Mouse (Mus musculus) MEL (cell line): ENCODE data around the gene Rab11fip3. TPM values are rescaled to one million over a fixed set of nuclear protein-coding genes. Genes with fewer than 3 reads are reported as not detected.

Experiments used
- DNase-seq: peaks from one replicate; pipeline ENCODE4 v3.0.0; 2011; ENCODE audit warnings: low read depth, low spot score
- H3K27ac ChIP-seq: 2 replicates; pipeline ENCODE4 v1.5.1; 2012; ENCODE audit warnings: low read depth, mild to moderate bottlenecking, control low read depth, low read length, moderate library complexity; ENCODE audit not compliant: control insufficient read depth
- H3K27me3 ChIP-seq, 2 experiments: fragments of 150-350 bp in 1 of 2; sonication (generic) in 1 of 2; 2 replicates each; pipeline ENCODE4 v1.6.1; 2012; ENCODE audit warnings: low read length in 2 of 2, mild to moderate bottlenecking in 2 of 2, improper control_type of control experiment in 1 of 2, moderate library complexity in 1 of 2; ENCODE audit not compliant: insufficient read depth in 2 of 2, control insufficient read depth in 1 of 2
- H3K36me3 ChIP-seq, 2 experiments: 2 replicates each; pipeline ENCODE4 v1.6.1; 2012 to 2014; ENCODE audit warnings: low read length in 2 of 2, improper control_type of control experiment in 1 of 2, inconsistent platforms in 1 of 2, mild to moderate bottlenecking in 1 of 2; ENCODE audit not compliant: insufficient read depth in 2 of 2, control insufficient read depth in 1 of 2
- H3K4me1 ChIP-seq, 2 experiments: fragments of 150-350 bp in 1 of 2; sonication (generic) in 1 of 2; 2 replicates each; pipeline ENCODE4 v1.6.1; 2012; ENCODE audit warnings: low read length in 2 of 2, improper control_type of control experiment in 1 of 2, mild to moderate bottlenecking in 1 of 2; ENCODE audit not compliant: insufficient read depth in 2 of 2, control insufficient read depth in 1 of 2
- H3K4me3 ChIP-seq, 2 experiments: fragments of 150-350 bp in 1 of 2; sonication (generic) in 1 of 2; 2 replicates each; pipeline ENCODE4 v1.5.1; 2012; ENCODE audit warnings: low read depth in 2 of 2, low read length in 2 of 2, mild to moderate bottlenecking in 2 of 2, moderate library complexity in 2 of 2, control low read depth in 1 of 2, improper control_type of control experiment in 1 of 2; ENCODE audit not compliant: control insufficient read depth in 1 of 2, insufficient read depth in 1 of 2
- H3K79me2 ChIP-seq: 2 replicates; pipeline ENCODE4 v1.6.1; 2012; ENCODE audit warnings: mild to moderate bottlenecking, low read length, moderate library complexity; ENCODE audit not compliant: control insufficient read depth, poor library complexity, insufficient read depth
- H3K9ac ChIP-seq: 2 replicates; pipeline ENCODE4 v1.6.1; 2012; ENCODE audit warnings: low read depth, mild to moderate bottlenecking, control low read depth, low read length, moderate library complexity; ENCODE audit not compliant: control insufficient read depth, poor library complexity, severe bottlenecking
- H3K9me3 ChIP-seq: fragments of 150-350 bp; sonication (generic); replicated peaks from 2 replicates; pipeline ENCODE4 v1.6.1; 2012; ENCODE audit warnings: mild to moderate bottlenecking, low read length, improper control_type of control experiment, moderate library complexity; ENCODE audit not compliant: insufficient read depth
- CHD1 ChIP-seq: IDR thresholded peaks from 2 replicates; pipeline ENCODE4 v1.6.1; 2012; ENCODE audit warnings: low read depth, mild to moderate bottlenecking, inconsistent platforms, low read length, improper control_type of control experiment
- ELF1 ChIP-seq: IDR thresholded peaks from 2 replicates; pipeline ENCODE4 v1.6.1; 2014; ENCODE audit warnings: low read depth, mild to moderate bottlenecking, inconsistent platforms, low read length, improper control_type of control experiment, moderate library complexity
- EP300 ChIP-seq, 2 experiments: IDR thresholded peaks; 2 replicates each; pipeline ENCODE4 v1.6.1; 2011; ENCODE audit warnings: improper control_type of control experiment in 2 of 2, low read length in 2 of 2, low read depth in 1 of 2, mild to moderate bottlenecking in 1 of 2
- GATA1 ChIP-seq: IDR thresholded peaks from 2 replicates; pipeline ENCODE4 v1.6.1; 2011; ENCODE audit warnings: low read depth, low read length, improper control_type of control experiment
- HCFC1 ChIP-seq: IDR thresholded peaks from 2 replicates; pipeline ENCODE4 v1.6.1; 2012; ENCODE audit warnings: low read depth, mild to moderate bottlenecking, inconsistent platforms, low read length, improper control_type of control experiment, moderate library complexity
- JUND ChIP-seq: IDR thresholded peaks from 2 replicates; pipeline ENCODE4 v1.6.1; 2011; ENCODE audit warnings: low read depth, mild to moderate bottlenecking, improper control_type of control experiment, low read length
- MAFK ChIP-seq: IDR thresholded peaks from 2 replicates; pipeline ENCODE4 v1.6.1; 2011; ENCODE audit warnings: low read depth, mild to moderate bottlenecking, low read length, improper control_type of control experiment, borderline replicate concordance
- MAX ChIP-seq: IDR thresholded peaks from 2 replicates; pipeline ENCODE4 v1.6.1; 2011; ENCODE audit warnings: low read length, improper control_type of control experiment
- MYB ChIP-seq: IDR thresholded peaks from 2 replicates; pipeline ENCODE4 v1.6.1; 2011; ENCODE audit warnings: mild to moderate bottlenecking, low read depth, low read length, improper control_type of control experiment
- MYC ChIP-seq: IDR thresholded peaks from 2 replicates; pipeline ENCODE4 v1.6.1; 2011; ENCODE audit warnings: low read depth, mild to moderate bottlenecking, low read length, improper control_type of control experiment, moderate library complexity
- NELFE ChIP-seq: IDR thresholded peaks from 2 replicates; pipeline ENCODE4 v1.6.1; 2011; ENCODE audit warnings: low read depth, low read length, improper control_type of control experiment
- POLR2AphosphoS5 ChIP-seq: IDR thresholded peaks from 2 replicates; pipeline ENCODE4 v1.6.1; 2012; ENCODE audit warnings: low read depth, borderline replicate concordance, mild to moderate bottlenecking, inconsistent platforms, low read length, moderate library complexity, mixed read lengths
- RAD21 ChIP-seq: IDR thresholded peaks from 2 replicates; pipeline ENCODE4 v1.6.1; 2011; ENCODE audit warnings: mild to moderate bottlenecking, low read depth, low read length, improper control_type of control experiment
- RCOR1 ChIP-seq: IDR thresholded peaks from 2 replicates; pipeline ENCODE4 v1.6.1; 2012; ENCODE audit warnings: low read depth, mild to moderate bottlenecking, inconsistent platforms, low read length, improper control_type of control experiment
- SIN3A ChIP-seq: IDR thresholded peaks from 2 replicates; pipeline ENCODE4 v1.6.1; 2012; ENCODE audit warnings: low read length, improper control_type of control experiment, inconsistent platforms
- SMC3 ChIP-seq: IDR thresholded peaks from 2 replicates; pipeline ENCODE4 v1.6.1; 2011; ENCODE audit warnings: low read depth, low read length, improper control_type of control experiment
- TAL1 ChIP-seq: IDR thresholded peaks from 2 replicates; pipeline ENCODE4 v1.6.1; 2012; ENCODE audit warnings: mild to moderate bottlenecking, inconsistent platforms, low read length, moderate library complexity, mixed read lengths
- TBP ChIP-seq: IDR thresholded peaks from 2 replicates; pipeline ENCODE4 v1.8.0; 2011; ENCODE audit warnings: low read depth, low read length, improper control_type of control experiment
- UBTF ChIP-seq: IDR thresholded peaks from 2 replicates; pipeline ENCODE4 v1.6.1; 2012; ENCODE audit warnings: low read depth, mild to moderate bottlenecking, inconsistent platforms, low read length, improper control_type of control experiment, moderate library complexity, borderline replicate concordance; ENCODE audit not compliant: insufficient read depth
- USF1 ChIP-seq: IDR thresholded peaks from 2 replicates; pipeline ENCODE4 v1.6.1; 2014; ENCODE audit warnings: low read depth, mild to moderate bottlenecking, inconsistent platforms, low read length, improper control_type of control experiment, moderate library complexity
- USF2 ChIP-seq, 2 experiments: IDR thresholded peaks; 2 replicates each; pipeline ENCODE4 v1.6.1; 2011 to 2012; ENCODE audit warnings: improper control_type of control experiment in 2 of 2, low read length in 2 of 2, borderline replicate concordance in 1 of 2, inconsistent platforms in 1 of 2, low read depth in 1 of 2, mild to moderate bottlenecking in 1 of 2; ENCODE audit not compliant: insufficient read depth in 1 of 2
- ZC3H11A ChIP-seq: IDR thresholded peaks from 2 replicates; pipeline ENCODE4 v1.6.1; 2012; ENCODE audit warnings: low read depth, mild to moderate bottlenecking, inconsistent platforms, low read length, improper control_type of control experiment
- ZKSCAN1 ChIP-seq: IDR thresholded peaks from 2 replicates; pipeline ENCODE4 v1.6.1; 2012; ENCODE audit warnings: low read depth, mild to moderate bottlenecking, inconsistent platforms, low read length, improper control_type of control experiment, moderate library complexity
- ZMIZ1 ChIP-seq: IDR thresholded peaks from 2 replicates; pipeline ENCODE4 v1.6.1; 2012; ENCODE audit warnings: low read depth, mild to moderate bottlenecking, inconsistent platforms, low read length, improper control_type of control experiment, moderate library complexity
- polyA plus RNA-seq, 2 experiments: library from polyadenylated mRNA; stranded (reverse) in 1 of 2; unstranded in 1 of 2; fragments of >175 nt in 1 of 2; fragments of >200 nt in 1 of 2; gene quantifications; 2 replicates each; pipeline versions ENCODE4 v1.2.1 to v1.2.4; 2012; ENCODE audit warnings: low replicate concordance in 2 of 2, low read depth in 1 of 2; ENCODE audit not compliant: insufficient read length in 2 of 2, insufficient read depth in 1 of 2, missing spikeins in 1 of 2
- total RNA-seq: library from RNA; depleted of rRNA; stranded (reverse); fragments of 300-350 nt; gene quantifications from 2 replicates; pipeline ENCODE4 v1.2.3, GENCODE M21; 2012

Gene Rab11fip3
- total and polyA plus RNA-seq, 3 experiments, result 3.2 to 18.9 TPM; not detected in 1

- Histone ChIP-seq H3K4me1 (peaks cover 4 to 40% of the 10 kb centered on the region in 2 experiments), H3K36me3 (peaks cover 0 to 29% of the 10 kb centered on the region in 2 experiments; a peak in 2 of 4 replicates), H3K4me3 (no peak overlapping the region), H3K9ac (no peak overlapping the region), H3K9me3 (no peaks in the 10 kb centered on the region), H3K79me2 (no peaks in the 10 kb centered on the region), H3K27me3 (no peaks in the 10 kb centered on the region), H3K27ac (no peak overlapping the region)
- TF ChIP-seq TBP (no peak), ZKSCAN1 (no peak), USF2 (IDR thresholded peaks at IDR 0.05; ENCODE audit: borderline replicate concordance in 1 of 2, insufficient read depth in 1 of 2, low read depth in 1 of 2, low read length in 2 of 2) (no peak), EP300 (IDR thresholded peaks at IDR 0.05; ENCODE audit: low read depth in 1 of 2, low read length in 2 of 2) (no peak), GATA1 (no peak), RCOR1 (no peak), HCFC1 (no peak)
- no peak for DNase-seq
Observed at GRCm38 (mm10) chr17:26008331-26008730, 61.0 kb downstream of the Rab11fip3 start.

GRCm38 (mm10) chr17:26007646-26008045, 61.7 kb downstream of the Rab11fip3 start:
- peaks cover 0 to 29% of the 10 kb centered on the region in 2 experiments; a peak in 2 of 4 replicates for H3K36me3 ChIP-seq
- H3K4me1 ChIP-seq, result peaks cover 4 to 40% of the 10 kb centered on the region in 2 experiments
- H3K4me3 ChIP-seq, result no peak overlapping the region
- no peak overlapping the region for H3K27ac ChIP-seq
- H3K27me3 ChIP-seq, result no peaks in the 10 kb centered on the region
- no peak for DNase-seq
- no peak overlapping the region for H3K9ac ChIP-seq
- TF ChIP-seq MAX, result no peak
- no peak for TF ChIP-seq ELF1
- no peak for TF ChIP-seq USF1
- no peak for TF ChIP-seq SMC3
- TF ChIP-seq JUND, result no peak
- no peak for TF ChIP-seq HCFC1
- TF ChIP-seq MAFK, result no peak
- H3K79me2 ChIP-seq, result no peaks in the 10 kb centered on the region
- H3K9me3 ChIP-seq, result no peaks in the 10 kb centered on the region

GRCm38 (mm10) chr17:26005731-26006450, 63.5 kb downstream of the Rab11fip3 start:
- peak; percentile 95 for DNase-seq
- H3K27ac ChIP-seq, result peak overlapping the region; percentile 91
- H3K9ac ChIP-seq, result peak overlapping the region; percentile 53
- H3K79me2 ChIP-seq, result no peaks in the 10 kb centered on the region
- H3K4me1 ChIP-seq, result peaks cover 4 to 37% of the 10 kb centered on the region in 2 experiments
- peaks cover 0 to 29% of the 10 kb centered on the region in 2 experiments; a peak in 2 of 4 replicates for H3K36me3 ChIP-seq
- no peaks in the 10 kb centered on the region for H3K27me3 ChIP-seq
- no peaks in the 10 kb centered on the region for H3K9me3 ChIP-seq
- H3K4me3 ChIP-seq, result no peak overlapping the region
- TF ChIP-seq TBP, result peak; percentile 55
- no peak for TF ChIP-seq ZC3H11A
- no peak for TF ChIP-seq ZKSCAN1
- TF ChIP-seq POLR2AphosphoS5, result no peak
- TF ChIP-seq HCFC1, result peak; percentile 69
- no peak for TF ChIP-seq MYB
- no peak for TF ChIP-seq UBTF
- TF ChIP-seq MYC, result peak; percentile 54; the same call in 1 of the 2 replicates
- no peak for TF ChIP-seq CHD1
- TF ChIP-seq RAD21, result no peak
- TF ChIP-seq TAL1, result peak; percentile 94
- no peak for TF ChIP-seq NELFE
- peak; percentile 84 for TF ChIP-seq SIN3A
- TF ChIP-seq MAX, result 0 out of 2 replicates have a peak, but pooled peaks have one; percentile 11
- no peak for TF ChIP-seq USF2 (IDR thresholded peaks at IDR 0.05; ENCODE audit: borderline replicate concordance in 1 of 2, insufficient read depth in 1 of 2, low read depth in 1 of 2, low read length in 2 of 2)
- TF ChIP-seq ZMIZ1, result no peak
